Mouse (Mus musculus): Measurements from ENCODE around the gene Tsg101.
"Not testable (repeated sequence)": the region's sequence is repeated elsewhere in the genome, so short reads cannot be mapped to it uniquely, and the experiment has no call there.

Gene Tsg101

GRCm38 (mm10) chr7:46919551-46920176 is at the start of gene Tsg101:
Gene Tsg101, minus strand, starts transcription at chr7:46919969.
- DNase-seq = peak; percentile 92

GRCm38 (mm10) chr7:46964070-46964469 is 44.3 kb upstream of the Tsg101 start:
- no peak for DNase-seq

- peak; percentile 82 for DNase-seq
These were observed 43.2 kb upstream of the Tsg101 start for GRCm38 (mm10) chr7:46962806-46963618.

- DNase-seq = no peak
These were observed 42.4 kb upstream of the Tsg101 start for GRCm38 (mm10) chr7:46962132-46962531.

GRCm38 (mm10) chr7:46960991-46961390 is 41.2 kb upstream of the Tsg101 start:
- no peak for DNase-seq

- DNase-seq = no peak
These were observed 39.1 kb upstream of the Tsg101 start for GRCm38 (mm10) chr7:46958853-46959252.

GRCm38 (mm10) chr7:46957831-46958691 is 38.3 kb upstream of the Tsg101 start, which contains the start of gene Uevld:
Gene Uevld, minus strand, starts transcription at chr7:46958527.
- peak; percentile 96 for DNase-seq

- peak; percentile 38 for DNase-seq
These were observed 16.1 kb upstream of the Tsg101 start for GRCm38 (mm10) chr7:46935847-46936246.

GRCm38 (mm10) chr7:46934788-46935187 is 15.0 kb upstream of the Tsg101 start:
- no peak for DNase-seq

- DNase-seq = no peak
These were observed 11.6 kb upstream of the Tsg101 start for GRCm38 (mm10) chr7:46931370-46931769.

GRCm38 (mm10) chr7:46928291-46928690 is 8.5 kb upstream of the Tsg101 start:
- no peak for DNase-seq

GRCm38 (mm10) chr7:46922075-46922474 is 2.3 kb upstream of the Tsg101 start:
- DNase-seq = no peak

- no peak for DNase-seq
These were observed 944 bp downstream of the Tsg101 start for GRCm38 (mm10) chr7:46918678-46919371.

GRCm38 (mm10) chr7:46916376-46916775 is 3.4 kb downstream of the Tsg101 start:
- no peak for DNase-seq

GRCm38 (mm10) chr7:46911250-46911649 is 8.5 kb downstream of the Tsg101 start:
- DNase-seq = no peak

- no peak for DNase-seq
These were observed 20.4 kb downstream of the Tsg101 start for GRCm38 (mm10) chr7:46899343-46899742.

- DNase-seq = no peak
These were observed 24.3 kb downstream of the Tsg101 start for GRCm38 (mm10) chr7:46895511-46895910.

GRCm38 (mm10) chr7:46883304-46883703 is 36.5 kb downstream of the Tsg101 start:
- DNase-seq = no peak

GRCm38 (mm10) chr7:46881941-46882340 is 37.8 kb downstream of the Tsg101 start:
- DNase-seq = not testable (repeated sequence)

GRCm38 (mm10) chr7:46880992-46881391 is 38.8 kb downstream of the Tsg101 start:
- no peak for DNase-seq

GRCm38 (mm10) chr7:46879851-46880250 is 39.9 kb downstream of the Tsg101 start:
- DNase-seq = no peak

GRCm38 (mm10) chr7:46877255-46877654 is 42.5 kb downstream of the Tsg101 start:
- DNase-seq = no peak

- DNase-seq = no peak
These were observed 42.9 kb downstream of the Tsg101 start for GRCm38 (mm10) chr7:46876841-46877240.
